Mouse (Mus musculus) monocyte, adult 5-6 weeks (primary cell): Measurements from ENCODE around the gene Plaur. TPM values are rescaled to one million over a fixed set of nuclear protein-coding genes. Genes with fewer than 3 reads are reported as not detected.

ENCODE experiments used
- ATAC-seq: fragments of 153-309, 156-312 bp; replicated peaks from 2 replicates; pipeline ENCODE4 v1.8.0; 2017; ENCODE audit warnings: mild to moderate bottlenecking; ENCODE audit not compliant: low TSS enrichment, insufficient number of reproducible peaks, severe bottlenecking, poor library complexity, low FRiP score
- total RNA-seq: library from RNA; stranded (forward); fragments of 200-1000, 200-491, 200-594 nt; gene quantifications from 3 replicates; pipeline ENCODE4 v1.2.3, GENCODE M21; 2017

The Plaur gene
- total RNA-seq, 1 experiment from 2014 or later: 286 TPM

DNA sequence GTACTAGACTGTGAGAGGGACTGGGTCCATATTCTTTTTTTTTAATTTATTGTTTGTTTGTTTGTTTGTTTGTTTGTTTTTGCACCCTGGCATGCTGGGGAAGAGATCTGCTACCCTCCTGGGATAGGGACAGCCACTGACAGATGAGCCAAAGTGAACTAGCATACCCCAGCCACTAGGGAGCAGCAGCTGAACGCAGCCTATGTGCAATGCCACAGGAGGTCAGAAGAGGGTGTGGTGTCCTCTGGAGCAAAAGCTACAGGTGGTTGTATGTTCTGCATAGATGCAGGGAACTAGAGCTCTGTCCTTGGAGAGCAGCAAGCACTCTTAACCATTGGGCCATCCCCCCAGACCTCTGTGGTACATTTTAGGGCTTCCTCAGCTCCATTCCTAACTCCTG is 20.5 kb upstream of the Plaur start:
- ATAC-seq: peak; percentile 71

DNA sequence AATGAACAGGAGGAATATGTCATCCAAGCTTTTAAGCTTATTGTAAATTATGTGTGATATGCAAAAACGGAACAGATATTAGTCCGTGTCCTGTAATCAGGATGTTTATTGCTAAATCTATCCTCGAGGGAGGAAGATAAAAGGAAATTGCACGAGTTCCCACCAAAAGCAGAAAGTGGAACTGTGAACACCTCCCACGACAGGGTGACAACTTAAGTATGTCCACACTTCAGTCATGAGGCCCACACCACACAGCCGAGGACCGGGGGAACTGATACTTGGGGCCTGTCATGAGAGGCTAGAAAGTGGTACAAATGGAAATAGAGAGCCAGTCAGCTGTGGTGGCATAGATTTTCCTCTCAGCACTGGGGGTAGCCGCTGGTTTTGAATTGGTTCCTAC is 20.0 kb upstream of the Plaur start:
- peak; percentile 71 for ATAC-seq

DNA sequence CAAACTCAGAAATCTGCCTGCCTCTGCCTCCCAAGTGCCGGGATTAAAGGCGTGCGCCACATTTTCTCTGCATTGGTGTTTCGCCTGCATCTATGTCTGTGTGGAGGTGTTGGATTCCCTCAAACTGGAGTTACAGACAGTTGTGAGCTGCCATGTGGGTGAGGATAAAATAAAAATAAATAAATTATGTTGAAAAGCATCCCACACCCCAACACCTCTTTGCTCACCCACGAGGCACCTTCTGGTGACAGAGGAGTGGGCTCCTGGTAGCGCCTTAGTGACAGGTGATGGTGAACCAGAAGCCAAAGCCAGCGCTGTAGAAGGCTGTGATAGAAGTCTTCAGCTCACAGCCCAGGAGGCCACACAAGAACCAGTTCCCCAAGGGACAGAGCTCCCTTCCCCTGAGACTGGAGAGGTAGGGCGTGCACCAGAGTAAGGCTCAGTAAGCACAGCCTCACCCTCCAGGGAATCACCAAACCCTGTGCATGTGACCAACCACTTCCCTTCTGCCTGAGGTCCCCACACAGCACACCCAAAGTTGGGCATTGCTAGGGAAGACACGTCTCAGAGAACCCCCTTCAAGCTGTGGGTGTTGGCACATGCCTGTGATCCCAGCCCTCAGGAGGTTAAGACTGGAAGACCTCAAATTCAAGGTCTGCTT is 16.9 kb upstream of the Plaur start:
- ATAC-seq: peak; percentile 83

DNA sequence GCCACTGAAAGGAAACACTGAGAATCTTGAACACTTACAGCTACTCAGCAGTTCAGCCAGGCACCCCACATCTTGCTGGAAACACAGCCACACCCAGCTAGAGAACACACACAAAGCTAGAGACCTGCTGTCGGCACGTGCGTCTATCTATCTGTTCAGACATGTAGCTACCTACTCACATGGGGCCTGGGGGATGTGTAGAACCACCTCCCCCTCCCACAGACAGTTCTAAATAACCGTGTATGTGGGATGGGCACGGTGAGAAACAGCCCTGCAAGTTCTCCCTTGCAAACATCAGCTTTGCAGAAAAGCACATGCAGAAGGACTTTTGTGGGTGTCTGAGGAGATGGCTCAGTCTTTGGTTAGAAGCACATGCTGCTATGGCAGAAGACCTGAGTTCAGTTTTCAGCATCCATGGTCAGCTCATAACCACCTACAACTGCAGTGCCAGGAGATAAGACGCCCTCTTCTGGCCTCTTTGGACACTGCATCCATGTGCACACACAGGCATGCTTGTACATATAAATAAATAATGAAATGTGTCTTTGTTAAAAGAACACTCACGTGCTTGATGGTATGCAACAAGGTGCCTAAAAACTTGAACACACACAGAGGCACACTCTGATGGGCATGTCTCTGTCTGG is 15.5 kb upstream of the Plaur start:
- ATAC-seq: no peak

DNA sequence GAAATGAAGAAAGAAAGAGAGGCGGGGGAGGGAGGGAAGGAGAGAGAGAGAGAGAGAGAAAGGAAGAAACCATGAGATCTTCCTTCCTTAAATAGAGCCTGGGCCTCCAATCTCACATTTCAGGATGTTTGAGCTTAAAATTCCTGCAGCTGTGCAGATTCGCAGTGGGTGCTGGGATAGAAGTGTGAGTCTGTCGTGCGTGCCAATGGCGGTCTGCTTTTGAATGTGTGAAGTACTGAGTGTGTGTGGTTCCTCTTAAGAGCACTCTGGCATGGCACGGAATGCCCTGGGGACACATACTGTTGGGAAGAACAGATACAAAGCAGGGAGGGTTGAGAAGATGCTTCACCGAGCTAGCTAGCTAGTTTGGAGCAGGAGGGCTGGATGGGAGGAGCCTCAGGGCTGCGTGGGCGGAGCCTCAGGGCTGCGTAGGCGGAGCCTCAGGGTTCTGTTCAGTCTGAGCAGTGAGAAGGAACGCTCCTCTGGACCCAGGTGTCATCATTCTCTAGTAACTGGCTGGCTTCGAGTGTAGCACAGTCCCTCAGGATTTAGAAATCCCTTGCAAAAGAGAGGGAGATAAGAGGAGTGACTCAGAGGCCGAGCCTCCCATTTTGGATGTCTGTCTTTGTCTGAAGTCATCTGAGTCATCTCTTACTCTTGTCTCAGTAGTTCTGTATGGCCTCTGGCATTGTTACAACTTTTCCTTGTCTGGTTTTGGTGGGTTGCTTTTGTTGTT is 13.3 kb upstream of the Plaur start:
- ATAC-seq: no peak

DNA sequence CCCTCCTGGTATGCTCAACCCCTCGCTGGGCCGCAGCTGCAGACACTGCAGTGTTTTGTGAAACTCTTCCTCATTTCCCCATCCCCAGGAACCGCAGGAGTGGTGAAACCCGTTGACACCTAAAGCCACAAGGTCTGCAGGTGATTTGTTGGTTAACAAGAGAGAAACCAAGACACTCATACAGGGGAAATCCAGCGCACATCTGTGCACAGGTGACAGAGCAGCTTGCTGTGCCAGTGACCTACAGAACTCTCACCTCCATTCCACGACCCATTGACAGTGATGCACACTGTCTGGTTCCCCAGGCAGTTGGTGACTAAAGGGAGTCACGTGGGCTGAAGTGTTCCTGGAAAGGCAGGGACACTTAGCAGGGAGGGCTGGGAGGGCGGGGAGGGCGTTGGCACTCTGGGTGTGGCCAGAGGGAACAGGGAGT is 11.7 kb upstream of the Plaur start:
- peak; percentile 14; the same call in 1 of the 2 replicates for ATAC-seq

DNA sequence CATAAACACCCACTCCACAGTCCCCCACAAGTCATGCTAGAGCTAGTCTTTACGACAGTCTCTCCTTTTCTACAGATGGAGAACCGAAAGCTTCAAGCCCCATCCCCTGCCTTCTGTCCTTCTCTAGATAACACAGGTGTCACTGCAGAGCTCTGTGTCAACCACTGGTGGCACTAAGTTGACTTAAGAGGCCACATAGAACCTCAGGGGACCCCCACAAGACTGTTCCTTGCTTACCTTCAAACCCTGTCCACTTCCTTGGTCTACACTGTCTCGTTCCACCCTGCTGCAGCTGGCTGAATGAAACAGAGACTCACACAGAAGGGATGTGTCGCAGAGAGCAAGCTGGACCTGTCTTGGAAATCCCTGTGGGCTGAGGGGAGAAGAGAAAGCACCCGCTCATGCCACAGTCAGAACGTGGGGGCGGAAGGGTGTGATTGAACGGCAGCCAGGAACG is 10.4 kb upstream of the Plaur start, which contains the start of gene Irgc1:
TSS of gene Irgc1 (minus strand) at position 443 of the 457 bp plus-strand sequence.
- ATAC-seq: peak; percentile 30

DNA sequence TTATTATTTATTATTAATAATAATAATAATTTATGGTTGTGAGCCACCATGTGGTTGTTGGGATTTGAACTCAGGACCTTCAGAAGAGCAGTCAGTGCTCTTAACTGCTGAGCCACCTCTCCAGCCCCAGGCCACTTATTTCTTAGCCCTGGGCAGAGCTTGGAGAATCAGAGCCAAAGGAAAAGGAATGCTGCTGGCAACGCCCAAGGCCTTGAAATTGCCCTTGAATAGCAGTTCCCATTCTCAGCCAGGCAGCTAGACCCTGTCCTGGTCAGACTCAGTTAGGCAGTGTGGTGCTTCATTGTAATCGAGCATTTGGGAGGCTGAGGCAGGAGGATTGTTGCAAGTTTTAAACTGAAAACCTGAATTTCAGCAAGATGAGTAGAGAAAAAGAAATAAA is 8.1 kb upstream of the Plaur start:
- no peak for ATAC-seq

DNA sequence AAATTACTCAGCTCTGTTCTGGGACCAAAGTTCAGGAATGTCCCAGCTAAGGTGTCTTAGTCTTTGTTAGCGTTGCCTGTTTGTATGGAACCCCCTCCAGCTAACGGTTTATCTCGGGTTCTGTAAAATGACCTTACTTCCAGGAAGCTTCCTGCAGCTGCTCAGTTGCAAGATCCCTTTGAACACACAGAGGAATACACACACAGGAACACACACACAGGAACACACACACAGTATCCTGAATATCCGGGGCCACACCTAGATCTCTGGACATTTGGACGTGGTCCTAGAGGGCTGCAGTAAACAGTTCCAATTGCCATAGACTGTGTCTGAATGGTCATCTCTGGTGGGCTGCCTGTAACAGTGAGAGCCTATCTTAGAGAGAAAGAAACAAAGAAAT is 6.6 kb upstream of the Plaur start:
- no peak for ATAC-seq

DNA sequence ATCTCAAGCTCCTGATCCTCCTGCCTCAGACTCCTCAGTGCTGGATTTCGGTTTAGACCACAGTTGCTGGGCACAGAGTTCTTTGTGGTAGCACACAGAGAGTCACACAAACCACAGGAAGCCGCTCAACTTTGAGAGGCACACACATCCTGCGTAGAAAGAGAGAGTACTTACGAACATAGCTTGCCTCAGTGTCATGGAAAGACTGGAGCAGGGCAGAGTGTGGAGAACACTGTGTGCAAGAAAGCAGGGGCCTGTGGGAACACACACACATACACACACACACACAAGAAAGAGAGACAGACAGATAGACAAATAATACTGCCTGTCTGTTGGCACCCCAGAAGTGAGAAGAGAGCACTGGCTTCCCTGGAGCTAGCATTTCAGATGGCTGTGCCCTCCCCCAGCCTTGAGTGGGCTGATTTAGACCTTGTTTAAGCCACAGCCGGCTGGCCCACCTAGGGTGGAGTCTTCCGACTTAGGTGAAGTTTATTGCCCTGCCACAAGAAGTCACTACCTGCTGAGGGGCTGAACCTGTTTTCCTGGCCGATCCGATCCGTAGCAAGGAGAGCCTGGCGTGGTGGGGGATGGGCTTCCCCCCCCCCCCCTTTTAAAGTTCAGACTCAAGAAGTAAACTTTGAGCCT is 4.4 kb upstream of the Plaur start:
- peak; percentile 37 for ATAC-seq

DNA sequence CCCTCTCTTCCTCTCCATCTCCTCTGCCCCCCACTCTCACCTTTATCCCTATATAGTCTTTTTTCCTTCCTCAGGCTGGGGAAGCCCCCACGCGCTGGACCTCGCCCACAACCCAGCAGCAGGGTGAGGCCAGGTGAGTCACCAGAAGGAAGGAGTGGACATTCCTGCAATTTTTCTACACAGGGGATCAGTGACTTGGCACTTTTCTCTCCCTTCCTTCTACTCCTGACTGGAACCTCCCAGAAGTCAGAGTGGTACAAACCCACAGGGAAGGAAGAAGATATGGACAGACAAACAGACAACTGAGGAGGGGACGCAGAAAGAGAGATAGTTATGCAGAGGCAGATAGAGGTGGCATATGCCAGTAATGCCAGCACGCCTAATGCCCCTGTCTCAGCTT is 2.8 kb upstream of the Plaur start:
- no peak for ATAC-seq

DNA sequence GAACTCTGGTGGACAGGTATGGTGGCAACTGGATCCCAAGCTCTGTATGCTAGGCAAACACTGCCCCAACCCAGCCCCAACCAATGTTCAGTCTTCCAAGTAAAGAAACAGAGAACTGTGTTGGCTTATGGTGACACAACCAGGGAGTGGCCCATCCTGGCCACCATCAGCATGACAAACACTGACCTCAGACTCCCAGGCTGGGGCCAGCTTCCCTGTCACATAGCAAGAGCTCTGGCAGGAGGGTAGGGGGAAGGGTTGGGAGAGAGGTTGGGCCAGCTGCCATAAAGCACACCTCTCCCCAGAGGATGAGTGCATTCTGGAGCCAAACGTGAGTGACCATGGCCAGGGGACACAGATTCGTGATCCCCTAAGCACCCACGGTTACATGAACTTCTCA is 2.4 kb upstream of the Plaur start:
- peak; percentile 74 for ATAC-seq

DNA sequence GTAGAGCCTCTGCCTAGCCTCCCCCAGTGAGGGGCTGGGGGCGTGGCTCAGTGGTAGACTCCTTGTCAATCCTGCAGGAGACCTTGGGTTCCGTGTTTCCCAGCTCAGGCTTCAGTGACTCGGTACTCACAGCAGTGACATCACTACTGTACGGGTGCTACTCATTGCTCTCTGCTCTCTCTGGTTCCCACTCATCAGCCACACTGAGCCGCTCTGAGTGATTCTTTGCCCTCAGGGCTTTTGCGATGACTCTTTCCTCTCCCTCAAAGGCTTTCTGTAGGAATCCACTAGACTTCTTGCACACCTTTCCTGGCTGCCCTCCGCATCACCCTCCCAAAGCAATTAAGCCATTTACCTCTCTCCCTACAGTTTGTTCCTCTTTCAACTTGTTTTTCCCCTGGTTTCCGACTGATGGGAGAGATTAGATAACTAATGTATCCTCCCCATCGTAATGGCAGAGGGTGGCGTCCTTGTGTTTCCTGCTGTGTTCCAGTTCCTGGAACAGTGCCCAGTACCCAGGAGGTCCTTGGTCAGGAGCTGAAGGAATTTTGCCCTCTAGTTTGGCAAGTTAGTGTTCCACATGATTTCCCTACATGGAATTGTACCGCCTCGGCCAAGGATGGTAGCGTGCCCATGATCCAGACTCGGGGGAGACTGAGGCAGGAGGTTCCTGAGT is 770 bp upstream of the Plaur start:
- ATAC-seq: no peak

DNA sequence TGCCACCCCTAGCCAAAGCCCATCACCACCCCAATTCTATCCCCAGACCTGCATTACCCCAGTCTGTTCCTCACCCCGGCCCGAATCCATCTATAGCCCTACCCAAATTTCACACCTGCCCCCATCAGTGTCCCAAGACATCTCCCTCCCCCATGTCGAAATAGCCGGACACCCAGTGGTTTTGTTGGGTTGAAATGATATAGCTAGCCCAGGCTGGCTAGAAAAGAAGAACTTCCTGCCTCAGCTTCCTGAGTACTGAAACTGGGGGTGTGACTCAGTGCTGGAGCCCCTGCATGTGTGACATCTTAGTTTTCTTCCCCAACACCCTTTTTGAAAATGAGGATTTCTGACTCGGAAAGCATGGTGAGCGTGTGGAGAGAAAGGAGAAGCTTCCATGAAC is 4.6 kb downstream of the Plaur start:
- 0 out of 2 replicates have a peak, but pooled peaks have one; percentile 10 for ATAC-seq

DNA sequence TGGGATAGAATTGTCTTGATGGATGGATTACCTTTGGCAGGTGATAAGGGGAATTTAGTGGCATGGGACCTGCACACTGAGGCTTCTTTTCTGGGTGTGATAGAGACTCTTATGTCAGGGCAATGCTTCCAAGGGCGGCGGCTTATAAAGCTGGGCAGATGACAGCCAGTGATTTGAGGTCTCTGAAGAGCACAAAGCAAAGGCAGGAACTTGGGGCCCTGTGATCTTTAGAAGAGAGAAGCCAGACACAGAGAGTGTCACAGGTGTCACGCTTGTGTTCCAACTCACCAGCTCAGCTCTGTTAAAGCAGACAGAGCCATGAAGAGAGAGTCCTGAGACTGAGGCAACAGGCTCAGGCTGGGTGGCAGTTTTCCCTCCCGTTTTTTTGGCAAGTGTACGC is 5.6 kb downstream of the Plaur start:
- ATAC-seq: no peak

DNA sequence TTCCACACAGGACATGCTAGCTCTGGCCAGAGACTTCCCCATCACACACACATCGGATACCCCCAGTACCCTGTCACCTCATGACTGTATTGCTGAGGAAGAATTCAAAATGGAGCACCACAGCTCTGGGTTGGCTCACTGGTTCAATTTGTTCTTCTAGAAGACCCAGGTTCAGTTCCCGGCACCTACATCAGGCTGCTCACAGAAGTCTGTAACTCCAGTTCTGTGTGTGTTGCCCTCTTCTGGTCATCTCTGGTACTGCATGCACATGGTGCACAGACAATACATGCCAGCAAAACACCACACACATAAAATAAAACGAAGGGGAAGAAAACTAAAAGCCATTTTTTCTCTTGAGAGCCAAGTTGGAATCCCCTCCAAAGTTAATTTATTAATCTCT is 6.8 kb downstream of the Plaur start:
- ATAC-seq: no peak

DNA sequence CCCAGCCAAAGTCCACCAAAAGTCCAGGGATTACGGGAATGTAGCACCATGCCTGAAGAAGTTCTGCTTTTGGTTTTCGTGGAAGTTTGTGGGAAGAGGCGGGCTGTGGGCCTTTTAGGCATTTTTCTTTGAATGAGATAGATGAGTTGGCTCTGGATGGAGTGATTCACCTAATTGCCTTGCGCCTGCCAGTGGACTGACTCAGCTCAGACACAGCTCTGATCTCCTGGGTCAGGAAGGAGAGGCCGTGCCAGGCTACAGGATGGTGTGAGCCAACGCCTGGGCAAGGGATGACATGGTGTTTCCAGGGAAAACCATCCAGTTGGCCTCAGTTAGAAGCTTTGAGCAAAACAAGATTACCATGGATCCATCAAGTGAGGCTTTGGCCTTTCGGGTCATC is 8.1 kb downstream of the Plaur start:
- ATAC-seq: no peak

DNA sequence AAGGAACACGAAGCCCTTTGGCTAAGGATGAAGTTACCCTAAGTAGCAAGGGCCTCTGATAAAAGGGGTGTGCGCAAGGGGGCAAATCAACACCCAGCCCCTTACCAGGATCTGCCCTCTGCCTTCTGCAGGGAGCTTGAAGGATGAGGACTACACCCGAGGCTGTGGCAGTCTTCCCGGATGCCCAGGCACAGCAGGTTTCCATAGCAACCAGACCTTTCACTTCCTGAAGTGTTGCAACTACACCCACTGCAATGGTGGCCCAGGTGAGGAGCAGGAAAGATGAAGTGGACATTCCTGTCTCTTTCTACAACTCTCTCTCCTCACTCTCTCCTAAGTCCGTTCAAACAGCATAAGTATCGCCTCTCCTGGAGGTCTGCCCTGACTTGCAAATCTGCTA is 10.2 kb downstream of the Plaur start:
- ATAC-seq: no peak

DNA sequence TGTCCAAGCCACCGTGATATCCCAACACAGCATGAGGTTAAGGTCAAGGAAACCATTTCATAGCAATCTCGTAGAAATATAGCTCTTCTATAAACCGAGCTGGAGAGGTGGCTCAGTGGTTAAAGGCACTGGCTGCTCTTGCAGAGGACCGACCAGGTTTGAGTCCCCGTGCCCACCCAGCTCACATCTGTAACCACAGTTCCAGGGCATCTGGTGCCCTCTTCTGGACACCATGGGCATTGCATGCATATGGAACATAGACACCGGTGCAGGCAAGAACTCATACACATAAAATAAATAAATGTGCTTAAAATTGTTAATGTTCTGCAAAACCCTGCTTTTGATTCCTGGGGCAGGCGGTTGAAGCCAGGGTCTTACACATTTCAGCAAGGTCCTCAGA is 10.7 kb downstream of the Plaur start:
- no peak for ATAC-seq
